ENCODE assay signal across 9 mouse cellular contexts in genomic region chr10:80245600-80245999, GRCm38 (mm10). TPM values are rescaled to one million over a fixed set of nuclear protein-coding genes. Genes with fewer than 3 reads are reported as not detected.
A peak's percentile ranks its signal among the peaks of the same experiment; 100 is the strongest.
DNase-seq lines count a peak whose midpoint lies in the region; ATAC-seq and TF ChIP-seq lines count a peak whose summit lies in the region.
"Had no signal": no experiment of that assay in that cellular context is flagged by ENCODE, and none has a peak within 500 bp of the region (broad histone marks: within the 10 kb centered on the region; RNA-seq: fewer than 3 reads in every experiment).

No protein-coding gene starts in this region.

- no peaks in the 10 kb centered on the region for H3K9me3 ChIP-seq in forebrain, postnatal 0 days (ENCODE audit: low read length)
- H3K9me3 ChIP-seq in hindbrain, embryonic 11.5 days (ENCODE audit: control insufficient read depth, low read length): no peaks in the 10 kb centered on the region

- 5% methylated on average over 4 of the region's 4 CpGs for WGBS in forebrain, postnatal 0 days
- 5% methylated on average over 4 of the region's 4 CpGs for WGBS in hindbrain, embryonic 11.5 days

- 0 out of 2 replicates have a peak overlapping the region, but pooled peaks have one; percentile 18 for H3K9ac ChIP-seq in forebrain, postnatal 0 days
- H3K9ac ChIP-seq in hindbrain, embryonic 11.5 days (ENCODE audit: low read depth, low read length): peak overlapping the region; percentile 27; the same call in 1 of the 2 replicates

- peaks cover 36% of the 10 kb centered on the region for H3K36me3 ChIP-seq in forebrain, postnatal 0 days (ENCODE audit: insufficient read depth)
- H3K36me3 ChIP-seq in hindbrain, embryonic 11.5 days (ENCODE audit: control insufficient read depth, insufficient read depth, low read length): peaks cover 10% of the 10 kb centered on the region

- no peak overlapping the region for H3K27ac ChIP-seq in forebrain, postnatal 0 days (ENCODE audit: low read depth, low read length)
- H3K27ac ChIP-seq in hindbrain, embryonic 11.5 days (ENCODE audit: low read depth, low read length): peak overlapping the region; percentile 42
- H3K27ac ChIP-seq: macrophage had no signal

- peak; percentile 93 for TF ChIP-seq CTCF in forebrain, postnatal 0 days (IDR thresholded peaks at IDR 0.05; ENCODE audit: low read depth)

- H3K4me3 ChIP-seq in forebrain, postnatal 0 days (ENCODE audit: low read depth, low read length): no peak overlapping the region
- H3K4me3 ChIP-seq in hindbrain, embryonic 11.5 days (ENCODE audit: low read depth, low read length): no peak overlapping the region

- peak; percentile 94 for DNase-seq in NIH3T3 (ENCODE audit: low read depth)
- peak; percentile 89 to 91 for DNase-seq in cerebellum, adult 18-20 months
- peak; percentile 93 for DNase-seq in forebrain, postnatal 0 days
- DNase-seq in hindbrain, embryonic 11.5 days (ENCODE audit: low spot score): peak; percentile 91
- DNase-seq in layer of hippocampus, postnatal 10 days (ENCODE audit: low spot score in 2 of 2): peak; percentile 84 to 87
- DNase-seq in lung, postnatal 4 days: peak; percentile 63 to 83
- peak; percentile 82 for DNase-seq in right cerebral cortex, adult 18-20 months
- peak; percentile 73 for DNase-seq in yolk sac, embryonic 10.5 days (ENCODE audit: low spot score)

- H3K4me1 ChIP-seq in forebrain, postnatal 0 days (ENCODE audit: insufficient read depth): 0 out of 2 replicates have a peak, but pooled peaks cover 10% of the 10 kb centered on the region
- H3K4me1 ChIP-seq in hindbrain, embryonic 11.5 days (replicated peaks; ENCODE audit: control insufficient read depth, insufficient read depth, low read length): peaks cover 3% of the 10 kb centered on the region

- H3K4me2 ChIP-seq in forebrain, postnatal 0 days (ENCODE audit: low read depth): no peak overlapping the region
- H3K4me2 ChIP-seq in hindbrain, embryonic 11.5 days (replicated peaks; ENCODE audit: low read depth, low read length): no peak overlapping the region

- H3K27me3 ChIP-seq in forebrain, postnatal 0 days (ENCODE audit: insufficient read depth, low read length): no peaks in the 10 kb centered on the region
- no peaks in the 10 kb centered on the region for H3K27me3 ChIP-seq in hindbrain, embryonic 11.5 days (ENCODE audit: control insufficient read depth, insufficient read depth, low read length)

- ATAC-seq in forebrain, postnatal 0 days: no peak
- ATAC-seq in hindbrain, embryonic 11.5 days (ENCODE audit: low FRiP score): no peak

RNA-seq across cellular contexts. Expression of gene Ndufs7, which starts 3.3 kb away (rescaled TPM):
- total RNA-seq in forebrain, postnatal 0 days (2014; rRNA removed): 162 and 212 TPM in 2 replicates
- polyA plus RNA-seq in forebrain, postnatal 0 days (2015; fragmentation: Nextera tagmentation; extraction: Ambion mirVana): 343 and 394 TPM in 2 replicates
- polyA plus RNA-seq in hindbrain, embryonic 11.5 days (2014; fragmentation: Nextera tagmentation; extraction: Ambion mirVana): 242 and 245 TPM in 2 replicates
- total RNA-seq in layer of hippocampus, postnatal 10 days (2021): 100 to 1,000 TPM; 143 to 152 TPM

RNA-seq across cellular contexts. Expression of gene Gamt, which starts 15.2 kb away (rescaled TPM):
- total RNA-seq in forebrain, postnatal 0 days (2014; rRNA removed): 15.2 and 18.2 TPM in 2 replicates
- polyA plus RNA-seq in forebrain, postnatal 0 days (2015; fragmentation: Nextera tagmentation; extraction: Ambion mirVana): 20.8 and 21.8 TPM in 2 replicates
- polyA plus RNA-seq in hindbrain, embryonic 11.5 days (2014; fragmentation: Nextera tagmentation; extraction: Ambion mirVana): 30.3 and 30.4 TPM in 2 replicates
- 10 to 100 TPM; 27.8 to 31.5 TPM for total RNA-seq in layer of hippocampus, postnatal 10 days (2021)

RNA-seq across cellular contexts. Expression of gene Dazap1, which starts 15.7 kb away (rescaled TPM):
- 120 and 122 TPM in 2 replicates for total RNA-seq in forebrain, postnatal 0 days (2014; rRNA removed)
- 42.4 and 46.1 TPM in 2 replicates for polyA plus RNA-seq in forebrain, postnatal 0 days (2015; fragmentation: Nextera tagmentation; extraction: Ambion mirVana)
- polyA plus RNA-seq in hindbrain, embryonic 11.5 days (2014; fragmentation: Nextera tagmentation; extraction: Ambion mirVana): 46.8 and 47.3 TPM in 2 replicates
- 10 to 100 TPM; 94.6 to 96.3 TPM for total RNA-seq in layer of hippocampus, postnatal 10 days (2021)

RNA-seq across cellular contexts. Expression of gene Mum1, which starts 19.4 kb away (rescaled TPM):
- total RNA-seq in forebrain, postnatal 0 days (2014; rRNA removed): 57.6 and 60.7 TPM in 2 replicates
- polyA plus RNA-seq in forebrain, postnatal 0 days (2015; fragmentation: Nextera tagmentation; extraction: Ambion mirVana): 41.1 and 50.4 TPM in 2 replicates
- polyA plus RNA-seq in hindbrain, embryonic 11.5 days (2014; fragmentation: Nextera tagmentation; extraction: Ambion mirVana): 49.4 and 57.3 TPM in 2 replicates
- 10 to 100 TPM; 40.3 to 46.6 TPM for total RNA-seq in layer of hippocampus, postnatal 10 days (2021)

RNA-seq across cellular contexts. Expression of gene Rps15, which starts 46.7 kb away (rescaled TPM):
- total RNA-seq in forebrain, postnatal 0 days (2014; rRNA removed): 1,181 and 1,718 TPM in 2 replicates
- 681 and 897 TPM in 2 replicates for polyA plus RNA-seq in forebrain, postnatal 0 days (2015; fragmentation: Nextera tagmentation; extraction: Ambion mirVana)
- polyA plus RNA-seq in hindbrain, embryonic 11.5 days (2014; fragmentation: Nextera tagmentation; extraction: Ambion mirVana): 798 TPM in 2 replicates
- 100 to 1,000 TPM; 733 to 857 TPM for total RNA-seq in layer of hippocampus, postnatal 10 days (2021)
